Mouse (Mus musculus): ENCODE measurements around the gene Tspan14.
A peak's percentile ranks its signal among the peaks of the same experiment; 100 is the strongest.

Tspan14 gene

GRCm38 (mm10) chr14:40975127-40975721 lies 8.6 kb upstream of the Tspan14 start:
- peak; percentile 77 for DNase-seq (ENCODE audit: low spot score)

GRCm38 (mm10) chr14:40968051-40968450 lies 1.4 kb upstream of the Tspan14 start:
- DNase-seq (ENCODE audit: low spot score) = no peak

- no peak for DNase-seq (ENCODE audit: low spot score)
Observed at GRCm38 (mm10) chr14:40967598-40967900, 942 bp upstream of the Tspan14 start.

GRCm38 (mm10) chr14:40966862-40967597 lies 423 bp upstream of the Tspan14 start:
- peak; percentile 93 for DNase-seq (ENCODE audit: low spot score)

- DNase-seq (ENCODE audit: low spot score) = peak; percentile 22
Observed at GRCm38 (mm10) chr14:40965507-40966356, 875 bp downstream of the Tspan14 start.

GRCm38 (mm10) chr14:40964881-40965280 lies 1.7 kb downstream of the Tspan14 start:
- DNase-seq (ENCODE audit: low spot score) = peak; percentile 15

GRCm38 (mm10) chr14:40964214-40964610 lies 2.4 kb downstream of the Tspan14 start:
- DNase-seq (ENCODE audit: low spot score) = no peak

- no peak for DNase-seq (ENCODE audit: low spot score)
Observed at GRCm38 (mm10) chr14:40963501-40964213, 3.0 kb downstream of the Tspan14 start.

GRCm38 (mm10) chr14:40962365-40963290 lies 4.0 kb downstream of the Tspan14 start:
- no peak for DNase-seq (ENCODE audit: low spot score)

GRCm38 (mm10) chr14:40960237-40960636 lies 6.4 kb downstream of the Tspan14 start:
- DNase-seq (ENCODE audit: low spot score) = no peak

- no peak for DNase-seq (ENCODE audit: low spot score)
Observed at GRCm38 (mm10) chr14:40959586-40959985, 7.0 kb downstream of the Tspan14 start.

GRCm38 (mm10) chr14:40958986-40959381 lies 7.6 kb downstream of the Tspan14 start:
- DNase-seq (ENCODE audit: low spot score) = peak; percentile 72

GRCm38 (mm10) chr14:40958083-40958985 lies 8.3 kb downstream of the Tspan14 start:
- no peak for DNase-seq (ENCODE audit: low spot score)

GRCm38 (mm10) chr14:40957607-40958006 lies 9.0 kb downstream of the Tspan14 start:
- DNase-seq (ENCODE audit: low spot score) = no peak

- no peak for DNase-seq (ENCODE audit: low spot score)
Observed at GRCm38 (mm10) chr14:40956252-40957146, 10.1 kb downstream of the Tspan14 start.

- DNase-seq (ENCODE audit: low spot score) = peak; percentile 60
Observed at GRCm38 (mm10) chr14:40955596-40956251, 10.9 kb downstream of the Tspan14 start.

- DNase-seq (ENCODE audit: low spot score) = no peak
Observed at GRCm38 (mm10) chr14:40955146-40955545, 11.5 kb downstream of the Tspan14 start.

- no peak for DNase-seq (ENCODE audit: low spot score)
Observed at GRCm38 (mm10) chr14:40953381-40953780, 13.2 kb downstream of the Tspan14 start.

- no peak for DNase-seq (ENCODE audit: low spot score)
Observed at GRCm38 (mm10) chr14:40952715-40953114, 13.9 kb downstream of the Tspan14 start.

All from T-cell, adult 2 months (primary cell).